In genomic region chr13:39363637-39364036, GRCm38 (mm10) we compare ENCODE assay signal across 16 mouse cellular contexts.
DNase-seq lines count a peak whose midpoint lies in the region; ATAC-seq and TF ChIP-seq lines count a peak whose summit lies in the region.
"Had no signal": no experiment of that assay in that cellular context is flagged by ENCODE, and none has a peak within 500 bp of the region (broad histone marks: within the 10 kb centered on the region; RNA-seq: fewer than 3 reads in every experiment).

No protein-coding gene starts in this region.

- no peak overlapping the region for H3K27ac ChIP-seq in liver, embryonic 14.5 days
- no peak overlapping the region for H3K27ac ChIP-seq in liver, embryonic 11.5 days (ENCODE audit: low read depth, low read length)
- H3K27ac ChIP-seq: embryonic facial prominence, embryonic 12.5 days; heart, embryonic 13.5 days; hindbrain, embryonic 12.5 days; liver, embryonic 13.5 days; stomach, embryonic 15.5 days had no signal

- ATAC-seq in liver, embryonic 14.5 days (ENCODE audit: insufficient read depth): no peak
- ATAC-seq in liver, embryonic 11.5 days (replicated peaks; ENCODE audit: low FRiP score): no peak

- no peak overlapping the region for H3K4me3 ChIP-seq in liver, embryonic 14.5 days (ENCODE audit: insufficient read depth in 1 of 2, low read depth in 2 of 2, low read length in 2 of 2)
- H3K4me3 ChIP-seq in liver, embryonic 11.5 days (ENCODE audit: low read depth, low read length): no peak overlapping the region
- H3K4me3 ChIP-seq in E14TG2a.4 (replicated peaks; ENCODE audit: low read length): no peak overlapping the region
- H3K4me3 ChIP-seq: embryonic facial prominence, embryonic 12.5 days; forebrain, embryonic 10.5 days; heart, embryonic 13.5 days; hindbrain, embryonic 12.5 days; liver, embryonic 13.5 days; stomach, embryonic 15.5 days had no signal

- no peak overlapping the region for H3K4me2 ChIP-seq in liver, embryonic 14.5 days (ENCODE audit: low read depth)
- H3K4me2 ChIP-seq in liver, embryonic 11.5 days: no peak overlapping the region
- H3K4me2 ChIP-seq: embryonic facial prominence, embryonic 12.5 days; heart, embryonic 13.5 days; hindbrain, embryonic 12.5 days; liver, embryonic 13.5 days; stomach, embryonic 15.5 days had no signal

- H3K36me3 ChIP-seq in liver, embryonic 14.5 days (replicated peaks; ENCODE audit: control insufficient read depth, insufficient read depth, low read depth): no peaks in the 10 kb centered on the region
- H3K36me3 ChIP-seq in liver, embryonic 11.5 days (ENCODE audit: control insufficient read depth, insufficient read depth, low read length): no peaks in the 10 kb centered on the region
- H3K36me3 ChIP-seq in E14TG2a.4 (ENCODE audit: insufficient read depth, low read length): no peaks in the 10 kb centered on the region
- H3K36me3 ChIP-seq: embryonic facial prominence, embryonic 12.5 days; forebrain, embryonic 10.5 days; heart, embryonic 13.5 days; hindbrain, embryonic 12.5 days; liver, embryonic 13.5 days; stomach, embryonic 15.5 days had no signal

- H3K9me3 ChIP-seq in liver, embryonic 14.5 days (ENCODE audit: control insufficient read depth, low read length): no peaks in the 10 kb centered on the region
- H3K9me3 ChIP-seq in liver, embryonic 11.5 days (ENCODE audit: control insufficient read depth, low read length): no peaks in the 10 kb centered on the region
- no peaks in the 10 kb centered on the region for H3K9me3 ChIP-seq in E14TG2a.4 (ENCODE audit: low read length)
- H3K9me3 ChIP-seq: embryonic facial prominence, embryonic 12.5 days; forebrain, embryonic 10.5 days; heart, embryonic 13.5 days; hindbrain, embryonic 12.5 days; liver, embryonic 13.5 days; stomach, embryonic 15.5 days had no signal

- no peak overlapping the region for H3K9ac ChIP-seq in liver, embryonic 14.5 days (replicated peaks)
- H3K9ac ChIP-seq in liver, embryonic 11.5 days (ENCODE audit: low read depth, low read length): no peak overlapping the region
- H3K9ac ChIP-seq: embryonic facial prominence, embryonic 12.5 days; heart, embryonic 13.5 days; hindbrain, embryonic 12.5 days; liver, embryonic 13.5 days; stomach, embryonic 15.5 days had no signal

- WGBS in liver, embryonic 14.5 days (ENCODE audit: insufficient replicate concordance): 47% methylated on average over 4 of the region's 4 CpGs
- WGBS in liver, embryonic 11.5 days: 62% methylated on average over 4 of the region's 4 CpGs

- no peaks in the 10 kb centered on the region for H3K27me3 ChIP-seq in liver, embryonic 14.5 days (ENCODE audit: control insufficient read depth, insufficient read depth, low read length)
- no peaks in the 10 kb centered on the region for H3K27me3 ChIP-seq in liver, embryonic 11.5 days (replicated peaks; ENCODE audit: control insufficient read depth, insufficient read depth, low read length)
- no peaks in the 10 kb centered on the region for H3K27me3 ChIP-seq in E14TG2a.4 (ENCODE audit: insufficient read depth, low read length)
- H3K27me3 ChIP-seq: embryonic facial prominence, embryonic 12.5 days; heart, embryonic 13.5 days; hindbrain, embryonic 12.5 days; liver, embryonic 13.5 days; stomach, embryonic 15.5 days had no signal

- no peak for TF ChIP-seq EP300 in liver, embryonic 14.5 days (IDR thresholded peaks at IDR 0.05; ENCODE audit: low read depth)

- TF ChIP-seq CTCF in liver, embryonic 14.5 days (IDR thresholded peaks at IDR 0.05; ENCODE audit: low read depth): 0 out of 2 replicates have a peak, but pooled peaks have one; percentile 4
- peak; percentile 17; the same call in 1 of the 2 replicates for TF ChIP-seq CTCF in E14TG2a.4 (conservative IDR thresholded peaks at IDR 0.05; ENCODE audit: low read length)
- TF ChIP-seq CTCF in brain, embryonic 14.5 days (IDR thresholded peaks at IDR 0.05; ENCODE audit: borderline replicate concordance, extremely low read depth, insufficient read depth, insufficient read length): no peak; the same call in 1 of the 2 replicates

- no peak for TF ChIP-seq POLR2A in brain, embryonic 14.5 days (IDR thresholded peaks at IDR 0.05; ENCODE audit: borderline replicate concordance, extremely low read depth, insufficient read depth, insufficient read length, poor library complexity, severe bottlenecking)

- peak; percentile 24 for DNase-seq in embryo, embryonic 10 days (ENCODE audit: low spot score)
- no peak for DNase-seq in embryo, embryonic 11 days
- DNase-seq in liver, embryonic 14.5 days (ENCODE audit: low read depth in 3 of 3, low spot score in 3 of 3): no peak
- no peak for DNase-seq in liver, embryonic 11.5 days (ENCODE audit: low spot score)
- DNase-seq in brain, embryonic 14.5 days (ENCODE audit: low read depth): peak; percentile 12
- no peak for DNase-seq in adrenal gland, postnatal 4 days (ENCODE audit: low spot score in 2 of 2)
- DNase-seq in frontal cortex, postnatal 25 days (ENCODE audit: low spot score in 2 of 2): no peak
- DNase-seq: cerebellum, adult 18-20 months; liver, embryonic 13.5 days; thymus, postnatal 25 days had no signal

- no peaks in the 10 kb centered on the region for H3K4me1 ChIP-seq in liver, embryonic 14.5 days (replicated peaks; ENCODE audit: control insufficient read depth in 2 of 2, insufficient read depth in 2 of 2, low read length in 1 of 2)
- H3K4me1 ChIP-seq in liver, embryonic 11.5 days (replicated peaks; ENCODE audit: control insufficient read depth, insufficient read depth, low read length): no peaks in the 10 kb centered on the region
- H3K4me1 ChIP-seq in E14TG2a.4 (replicated peaks; ENCODE audit: low read depth, low read length): no peaks in the 10 kb centered on the region
- H3K4me1 ChIP-seq: heart, embryonic 13.5 days; hindbrain, embryonic 12.5 days; liver, embryonic 13.5 days; stomach, embryonic 15.5 days had no signal

Comparison
In these comparisons a context has a peak if more than half of its experiments do, and no peak if none do; other contexts are left out.
1. DNase-seq: peak in embryo, embryonic 10 days (single experiment) and brain, embryonic 14.5 days (single experiment); none in embryo, embryonic 11 days (single experiment), liver, embryonic 14.5 days (0 of 3), liver, embryonic 11.5 days (single experiment), adrenal gland, postnatal 4 days (0 of 2) and frontal cortex, postnatal 25 days (0 of 2).